Mouse (Mus musculus) MEL (cell line): Measurements from ENCODE around the gene Tulp1. TPM values are rescaled to one million over a fixed set of nuclear protein-coding genes. Genes with fewer than 3 reads are reported as not detected.

ENCODE experiments used
- DNase-seq: peaks from one replicate; pipeline ENCODE4 v3.0.0; 2011; ENCODE audit warnings: low read depth, low spot score
- H3K27ac ChIP-seq: 2 replicates; pipeline ENCODE4 v1.5.1; 2012; ENCODE audit warnings: low read depth, mild to moderate bottlenecking, control low read depth, low read length, moderate library complexity; ENCODE audit not compliant: control insufficient read depth
- H3K27me3 ChIP-seq, 2 experiments: fragments of 150-350 bp in 1 of 2; sonication (generic) in 1 of 2; 2 replicates each; pipeline ENCODE4 v1.6.1; 2012; ENCODE audit warnings: low read length in 2 of 2, mild to moderate bottlenecking in 2 of 2, improper control_type of control experiment in 1 of 2, moderate library complexity in 1 of 2; ENCODE audit not compliant: insufficient read depth in 2 of 2, control insufficient read depth in 1 of 2
- H3K36me3 ChIP-seq, 2 experiments: 2 replicates each; pipeline ENCODE4 v1.6.1; 2012 to 2014; ENCODE audit warnings: low read length in 2 of 2, improper control_type of control experiment in 1 of 2, inconsistent platforms in 1 of 2, mild to moderate bottlenecking in 1 of 2; ENCODE audit not compliant: insufficient read depth in 2 of 2, control insufficient read depth in 1 of 2
- H3K4me1 ChIP-seq, 2 experiments: fragments of 150-350 bp in 1 of 2; sonication (generic) in 1 of 2; 2 replicates each; pipeline ENCODE4 v1.6.1; 2012; ENCODE audit warnings: low read length in 2 of 2, improper control_type of control experiment in 1 of 2, mild to moderate bottlenecking in 1 of 2; ENCODE audit not compliant: insufficient read depth in 2 of 2, control insufficient read depth in 1 of 2
- H3K4me3 ChIP-seq, 2 experiments: fragments of 150-350 bp in 1 of 2; sonication (generic) in 1 of 2; 2 replicates each; pipeline ENCODE4 v1.5.1; 2012; ENCODE audit warnings: low read depth in 2 of 2, low read length in 2 of 2, mild to moderate bottlenecking in 2 of 2, moderate library complexity in 2 of 2, control low read depth in 1 of 2, improper control_type of control experiment in 1 of 2; ENCODE audit not compliant: control insufficient read depth in 1 of 2, insufficient read depth in 1 of 2
- H3K79me2 ChIP-seq: 2 replicates; pipeline ENCODE4 v1.6.1; 2012; ENCODE audit warnings: mild to moderate bottlenecking, low read length, moderate library complexity; ENCODE audit not compliant: control insufficient read depth, poor library complexity, insufficient read depth
- H3K9ac ChIP-seq: 2 replicates; pipeline ENCODE4 v1.6.1; 2012; ENCODE audit warnings: low read depth, mild to moderate bottlenecking, control low read depth, low read length, moderate library complexity; ENCODE audit not compliant: control insufficient read depth, poor library complexity, severe bottlenecking
- H3K9me3 ChIP-seq: fragments of 150-350 bp; sonication (generic); replicated peaks from 2 replicates; pipeline ENCODE4 v1.6.1; 2012; ENCODE audit warnings: mild to moderate bottlenecking, low read length, improper control_type of control experiment, moderate library complexity; ENCODE audit not compliant: insufficient read depth
- BHLHE40 ChIP-seq: IDR thresholded peaks from 2 replicates; pipeline ENCODE4 v1.6.1; 2012; ENCODE audit warnings: low read depth, mild to moderate bottlenecking, inconsistent platforms, low read length, improper control_type of control experiment, borderline replicate concordance
- CHD1 ChIP-seq: IDR thresholded peaks from 2 replicates; pipeline ENCODE4 v1.6.1; 2012; ENCODE audit warnings: low read depth, mild to moderate bottlenecking, inconsistent platforms, low read length, improper control_type of control experiment
- CHD2 ChIP-seq: IDR thresholded peaks from 2 replicates; pipeline ENCODE4 v1.6.1; 2011; ENCODE audit warnings: low read length, improper control_type of control experiment
- CTCF ChIP-seq, 3 experiments: IDR thresholded peaks in 2 of 3; conservative IDR thresholded peaks in 1 of 3; 2 replicates each; pipeline ENCODE4 v1.5.1; 2011 to 2012; ENCODE audit warnings: low read length in 3 of 3, low read depth in 2 of 3, mild to moderate bottlenecking in 2 of 3, improper control_type of control experiment in 1 of 3, inconsistent platforms in 1 of 3, mixed read lengths in 1 of 3, moderate library complexity in 1 of 3; ENCODE audit not compliant: control insufficient read depth in 1 of 3, insufficient read depth in 1 of 3, poor library complexity in 1 of 3, severe bottlenecking in 1 of 3
- E2F4 ChIP-seq: IDR thresholded peaks from 2 replicates; pipeline ENCODE4 v1.6.1; 2011; ENCODE audit warnings: low read depth, low read length, improper control_type of control experiment, borderline replicate concordance
- ELF1 ChIP-seq: IDR thresholded peaks from 2 replicates; pipeline ENCODE4 v1.6.1; 2014; ENCODE audit warnings: low read depth, mild to moderate bottlenecking, inconsistent platforms, low read length, improper control_type of control experiment, moderate library complexity
- EP300 ChIP-seq, 2 experiments: IDR thresholded peaks; 2 replicates each; pipeline ENCODE4 v1.6.1; 2011; ENCODE audit warnings: improper control_type of control experiment in 2 of 2, low read length in 2 of 2, low read depth in 1 of 2, mild to moderate bottlenecking in 1 of 2
- GATA1 ChIP-seq: IDR thresholded peaks from 2 replicates; pipeline ENCODE4 v1.6.1; 2011; ENCODE audit warnings: low read depth, low read length, improper control_type of control experiment
- HCFC1 ChIP-seq: IDR thresholded peaks from 2 replicates; pipeline ENCODE4 v1.6.1; 2012; ENCODE audit warnings: low read depth, mild to moderate bottlenecking, inconsistent platforms, low read length, improper control_type of control experiment, moderate library complexity
- JUND ChIP-seq: IDR thresholded peaks from 2 replicates; pipeline ENCODE4 v1.6.1; 2011; ENCODE audit warnings: low read depth, mild to moderate bottlenecking, improper control_type of control experiment, low read length
- MAFK ChIP-seq: IDR thresholded peaks from 2 replicates; pipeline ENCODE4 v1.6.1; 2011; ENCODE audit warnings: low read depth, mild to moderate bottlenecking, low read length, improper control_type of control experiment, borderline replicate concordance
- MAX ChIP-seq: IDR thresholded peaks from 2 replicates; pipeline ENCODE4 v1.6.1; 2011; ENCODE audit warnings: low read length, improper control_type of control experiment
- MAZ ChIP-seq: IDR thresholded peaks from 2 replicates; pipeline ENCODE4 v1.6.1; 2012; ENCODE audit warnings: low read depth, mild to moderate bottlenecking, inconsistent platforms, low read length, improper control_type of control experiment
- MEF2A ChIP-seq: IDR thresholded peaks from 2 replicates; pipeline ENCODE4 v1.6.1; 2014; ENCODE audit warnings: low read depth, mild to moderate bottlenecking, inconsistent platforms, low read length, improper control_type of control experiment; ENCODE audit not compliant: poor library complexity, insufficient replicate concordance, severe bottlenecking; ENCODE audit errors: extremely low read depth
- MXI1 ChIP-seq: IDR thresholded peaks from 2 replicates; pipeline ENCODE4 v1.6.1; 2011; ENCODE audit warnings: mild to moderate bottlenecking, low read depth, low read length, improper control_type of control experiment
- MYB ChIP-seq: IDR thresholded peaks from 2 replicates; pipeline ENCODE4 v1.6.1; 2011; ENCODE audit warnings: mild to moderate bottlenecking, low read depth, low read length, improper control_type of control experiment
- NRF1 ChIP-seq: IDR thresholded peaks from 2 replicates; pipeline ENCODE4 v1.6.1; 2014; ENCODE audit warnings: low read depth, mild to moderate bottlenecking, inconsistent platforms, low read length, improper control_type of control experiment, moderate library complexity; ENCODE audit not compliant: poor library complexity, insufficient read depth, severe bottlenecking
- POLR2AphosphoS2 ChIP-seq: IDR thresholded peaks from 2 replicates; pipeline ENCODE4 v1.6.1; 2011; ENCODE audit warnings: low read length, improper control_type of control experiment
- POLR2AphosphoS5 ChIP-seq: IDR thresholded peaks from 2 replicates; pipeline ENCODE4 v1.6.1; 2012; ENCODE audit warnings: low read depth, borderline replicate concordance, mild to moderate bottlenecking, inconsistent platforms, low read length, moderate library complexity, mixed read lengths
- RCOR1 ChIP-seq: IDR thresholded peaks from 2 replicates; pipeline ENCODE4 v1.6.1; 2012; ENCODE audit warnings: low read depth, mild to moderate bottlenecking, inconsistent platforms, low read length, improper control_type of control experiment
- TAL1 ChIP-seq: IDR thresholded peaks from 2 replicates; pipeline ENCODE4 v1.6.1; 2012; ENCODE audit warnings: mild to moderate bottlenecking, inconsistent platforms, low read length, moderate library complexity, mixed read lengths
- USF1 ChIP-seq: IDR thresholded peaks from 2 replicates; pipeline ENCODE4 v1.6.1; 2014; ENCODE audit warnings: low read depth, mild to moderate bottlenecking, inconsistent platforms, low read length, improper control_type of control experiment, moderate library complexity
- ZC3H11A ChIP-seq: IDR thresholded peaks from 2 replicates; pipeline ENCODE4 v1.6.1; 2012; ENCODE audit warnings: low read depth, mild to moderate bottlenecking, inconsistent platforms, low read length, improper control_type of control experiment
- ZKSCAN1 ChIP-seq: IDR thresholded peaks from 2 replicates; pipeline ENCODE4 v1.6.1; 2012; ENCODE audit warnings: low read depth, mild to moderate bottlenecking, inconsistent platforms, low read length, improper control_type of control experiment, moderate library complexity
- polyA plus RNA-seq, 2 experiments: library from polyadenylated mRNA; stranded (reverse) in 1 of 2; unstranded in 1 of 2; fragments of >175 nt in 1 of 2; fragments of >200 nt in 1 of 2; gene quantifications; 2 replicates each; pipeline versions ENCODE4 v1.2.1 to v1.2.4; 2012; ENCODE audit warnings: low replicate concordance in 2 of 2, low read depth in 1 of 2; ENCODE audit not compliant: insufficient read length in 2 of 2, insufficient read depth in 1 of 2, missing spikeins in 1 of 2
- total RNA-seq: library from RNA; depleted of rRNA; stranded (reverse); fragments of 300-350 nt; gene quantifications from 2 replicates; pipeline ENCODE4 v1.2.3, GENCODE M21; 2012

The Tulp1 gene
- total and polyA plus RNA-seq, 3 experiments = 0.23 to 2.4 TPM; not detected in 1

GRCm38 (mm10) chr17:28345271-28345721 lies 19.7 kb downstream of the Tulp1 start:
- H3K27me3 ChIP-seq = no peaks in the 10 kb centered on the region
- no peak for DNase-seq
- no peaks in the 10 kb centered on the region for H3K9me3 ChIP-seq
- H3K4me1 ChIP-seq = peaks cover 2 to 12% of the 10 kb centered on the region in 2 experiments; a peak in 2 of 4 replicates
- H3K4me3 ChIP-seq = no peak overlapping the region
- no peak overlapping the region for H3K9ac ChIP-seq
- H3K79me2 ChIP-seq = no peaks in the 10 kb centered on the region; the same call in 1 of the 2 replicates
- no peak overlapping the region for H3K27ac ChIP-seq
- H3K36me3 ChIP-seq = peaks cover 0 to 9% of the 10 kb centered on the region in 2 experiments; a peak in 2 of 4 replicates
- TF ChIP-seq POLR2AphosphoS5 (no peak), ZKSCAN1 (no peak), CHD1 (no peak), CTCF (IDR thresholded peaks at IDR 0.05 in 2 of 3, conservative IDR thresholded peaks at IDR 0.05 in 1 of 3; ENCODE audit: control insufficient read depth in 1 of 3, insufficient read depth in 1 of 3, low read depth in 2 of 3, low read length in 3 of 3, poor library complexity in 1 of 3, severe bottlenecking in 1 of 3) (no peak), BHLHE40 (no peak), ZC3H11A (no peak), MYB (no peak), GATA1 (no peak), POLR2AphosphoS2 (no peak), USF1 (no peak), E2F4 (no peak)

GRCm38 (mm10) chr17:28344670-28345069 lies 20.4 kb downstream of the Tulp1 start:
- H3K4me1 ChIP-seq = peaks cover 2 to 12% of the 10 kb centered on the region in 2 experiments; a peak in 2 of 4 replicates
- H3K36me3 ChIP-seq = peaks cover 0 to 9% of the 10 kb centered on the region in 2 experiments; a peak in 2 of 4 replicates
- H3K9ac ChIP-seq = no peak overlapping the region
- no peak for DNase-seq
- H3K79me2 ChIP-seq = no peaks in the 10 kb centered on the region
- H3K4me3 ChIP-seq = no peak overlapping the region
- no peaks in the 10 kb centered on the region for H3K27me3 ChIP-seq
- H3K9me3 ChIP-seq = no peaks in the 10 kb centered on the region
- no peak overlapping the region for H3K27ac ChIP-seq
- TF ChIP-seq NRF1 (no peak), USF1 (no peak), ELF1 (no peak), MAZ (no peak), EP300 (IDR thresholded peaks at IDR 0.05; ENCODE audit: low read depth in 1 of 2, low read length in 2 of 2) (no peak), JUND (no peak), TAL1 (no peak), MAX (no peak), RCOR1 (no peak), MEF2A (no peak), POLR2AphosphoS2 (no peak), MAFK (no peak), HCFC1 (no peak), MXI1 (no peak), CHD2 (no peak), ZKSCAN1 (no peak)
